Mouse (Mus musculus): Measurements from ENCODE around the gene Dnajc16. TPM values are rescaled to one million over a fixed set of nuclear protein-coding genes. Genes with fewer than 3 reads are reported as not detected.
A peak's percentile ranks its signal among the peaks of the same experiment; 100 is the strongest.

The Dnajc16 gene
- polyA plus RNA-seq, 1 experiment = 12.2 TPM

GRCm38 (mm10) chr4:141797545-141797944 is 6.8 kb upstream of the Dnajc16 start:
- H3K27ac ChIP-seq (ENCODE audit: control insufficient read depth, insufficient read depth, low read depth, low read length) = no peak overlapping the region
- no peak overlapping the region for H3K4me3 ChIP-seq (ENCODE audit: control insufficient read depth, low read depth, low read length)
- H3K4me1 ChIP-seq (ENCODE audit: control insufficient read depth, insufficient read depth, low read length) = peaks cover 5% of the 10 kb centered on the region
- H3K27me3 ChIP-seq (ENCODE audit: control insufficient read depth, insufficient read depth, low read length) = no peaks in the 10 kb centered on the region
- TF ChIP-seq CTCF (IDR thresholded peaks at IDR 0.05; ENCODE audit: control insufficient read depth, insufficient read depth, insufficient replicate concordance, low read depth, low read length) (no peak), POLR2A (IDR thresholded peaks at IDR 0.05; ENCODE audit: control insufficient read depth, low read depth, low read length) (no peak)
- H3K36me3 ChIP-seq (ENCODE audit: control insufficient read depth, insufficient read depth, low read length) = no peaks in the 10 kb centered on the region

DNA sequence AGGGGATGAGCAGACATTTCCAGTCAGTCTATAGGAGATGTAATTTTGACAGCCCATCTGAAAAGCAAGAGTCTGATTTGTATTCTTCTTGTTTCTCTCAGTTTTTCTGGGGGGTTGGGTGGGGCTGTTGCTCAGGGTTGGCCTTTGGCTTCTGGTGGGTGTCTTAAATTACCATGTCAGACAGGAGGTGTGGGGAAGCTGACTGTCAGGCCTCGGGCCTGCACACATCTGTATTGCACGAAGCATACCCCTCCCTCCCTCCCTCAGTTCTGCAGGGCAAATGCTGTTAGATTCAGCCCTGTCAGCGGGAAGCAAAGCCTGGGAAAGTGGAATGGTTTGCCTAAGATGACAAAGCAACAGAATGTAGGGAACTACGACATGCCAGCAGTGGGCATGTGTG is 6.2 kb upstream of the Dnajc16 start:
- Histone ChIP-seq H3K27me3 (ENCODE audit: control insufficient read depth, insufficient read depth, low read length) (no peaks in the 10 kb centered on the region), H3K27ac (ENCODE audit: control insufficient read depth, insufficient read depth, low read depth, low read length) (no peak overlapping the region), H3K4me3 (ENCODE audit: control insufficient read depth, low read depth, low read length) (no peak overlapping the region), H3K36me3 (ENCODE audit: control insufficient read depth, insufficient read depth, low read length) (no peaks in the 10 kb centered on the region), H3K4me1 (ENCODE audit: control insufficient read depth, insufficient read depth, low read length) (peaks cover 5% of the 10 kb centered on the region)
- TF ChIP-seq POLR2A (IDR thresholded peaks at IDR 0.05; ENCODE audit: control insufficient read depth, low read depth, low read length) = no peak
- TF ChIP-seq CTCF (IDR thresholded peaks at IDR 0.05; ENCODE audit: control insufficient read depth, insufficient read depth, insufficient replicate concordance, low read depth, low read length) = no peak

DNA sequence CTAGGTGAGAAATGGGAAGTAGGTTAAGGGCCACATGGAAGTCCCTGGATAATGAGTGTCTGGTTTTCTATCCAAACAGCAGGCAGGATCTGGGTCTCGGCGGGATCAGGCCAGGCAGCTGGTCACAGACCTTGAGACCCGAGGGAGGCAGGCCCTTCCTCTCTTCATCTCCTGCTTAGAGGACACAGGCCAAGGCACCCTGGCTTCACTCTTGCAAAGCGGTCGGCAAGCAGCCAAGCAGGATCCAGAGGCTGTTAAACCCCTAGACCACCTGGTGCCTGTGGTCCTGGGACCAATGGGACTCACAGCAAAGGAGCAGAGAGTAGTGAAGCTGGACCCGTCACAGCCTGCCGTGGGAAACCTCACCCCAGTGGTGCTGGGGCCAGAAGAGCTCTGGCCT is 5.6 kb upstream of the Dnajc16 start:
- no peak overlapping the region for H3K27ac ChIP-seq (ENCODE audit: control insufficient read depth, insufficient read depth, low read depth, low read length)
- no peak overlapping the region for H3K4me3 ChIP-seq (ENCODE audit: control insufficient read depth, low read depth, low read length)
- H3K27me3 ChIP-seq (ENCODE audit: control insufficient read depth, insufficient read depth, low read length) = no peaks in the 10 kb centered on the region
- TF ChIP-seq POLR2A (IDR thresholded peaks at IDR 0.05; ENCODE audit: control insufficient read depth, low read depth, low read length) (no peak), CTCF (IDR thresholded peaks at IDR 0.05; ENCODE audit: control insufficient read depth, insufficient read depth, insufficient replicate concordance, low read depth, low read length) (no peak)
- H3K4me1 ChIP-seq (ENCODE audit: control insufficient read depth, insufficient read depth, low read length) = peaks cover 7% of the 10 kb centered on the region
- H3K36me3 ChIP-seq (ENCODE audit: control insufficient read depth, insufficient read depth, low read length) = no peaks in the 10 kb centered on the region

GRCm38 (mm10) chr4:141794152-141794535 is 3.4 kb upstream of the Dnajc16 start:
- Histone ChIP-seq H3K36me3 (ENCODE audit: control insufficient read depth, insufficient read depth, low read length) (no peaks in the 10 kb centered on the region), H3K4me1 (ENCODE audit: control insufficient read depth, insufficient read depth, low read length) (peaks cover 12% of the 10 kb centered on the region), H3K4me3 (ENCODE audit: control insufficient read depth, low read depth, low read length) (peak overlapping the region; percentile 98), H3K27ac (ENCODE audit: control insufficient read depth, insufficient read depth, low read depth, low read length) (peak overlapping the region; percentile 89), H3K27me3 (ENCODE audit: control insufficient read depth, insufficient read depth, low read length) (no peaks in the 10 kb centered on the region)
- no peak for TF ChIP-seq CTCF (IDR thresholded peaks at IDR 0.05; ENCODE audit: control insufficient read depth, insufficient read depth, insufficient replicate concordance, low read depth, low read length)

- TF ChIP-seq POLR2A (IDR thresholded peaks at IDR 0.05; ENCODE audit: control insufficient read depth, low read depth, low read length) = peak; percentile 57
- no peak for TF ChIP-seq CTCF (IDR thresholded peaks at IDR 0.05; ENCODE audit: control insufficient read depth, insufficient read depth, insufficient replicate concordance, low read depth, low read length)
Measured at GRCm38 (mm10) chr4:141793282-141794151, 2.8 kb upstream of the Dnajc16 start, which contains the start of gene Casp9. Gene Casp9 (plus strand): TSS chr4:141793612.

GRCm38 (mm10) chr4:141792554-141793281 is 2.0 kb upstream of the Dnajc16 start:
- Histone ChIP-seq H3K27me3 (ENCODE audit: control insufficient read depth, insufficient read depth, low read length) (no peaks in the 10 kb centered on the region), H3K27ac (ENCODE audit: control insufficient read depth, insufficient read depth, low read depth, low read length) (peak overlapping the region; percentile 86), H3K36me3 (ENCODE audit: control insufficient read depth, insufficient read depth, low read length) (no peaks in the 10 kb centered on the region; the same call in 1 of the 2 replicates), H3K4me1 (ENCODE audit: control insufficient read depth, insufficient read depth, low read length) (peaks cover 12% of the 10 kb centered on the region), H3K4me3 (ENCODE audit: control insufficient read depth, low read depth, low read length) (peak overlapping the region; percentile 98)
- TF ChIP-seq POLR2A (IDR thresholded peaks at IDR 0.05; ENCODE audit: control insufficient read depth, low read depth, low read length) = no peak
- TF ChIP-seq CTCF (IDR thresholded peaks at IDR 0.05; ENCODE audit: control insufficient read depth, insufficient read depth, insufficient replicate concordance, low read depth, low read length) = no peak

More at GRCm38 (mm10) chr4:141793282-141794151, 2.8 kb upstream of the Dnajc16 start, which contains the start of gene Casp9:
- H3K4me1 ChIP-seq (ENCODE audit: control insufficient read depth, insufficient read depth, low read length) = peaks cover 12% of the 10 kb centered on the region
- H3K4me3 ChIP-seq (ENCODE audit: control insufficient read depth, low read depth, low read length) = peak within 1 kb of the TSS; percentile 98
- H3K36me3 ChIP-seq (ENCODE audit: control insufficient read depth, insufficient read depth, low read length) = no peaks in the 10 kb centered on the region
- H3K27me3 ChIP-seq (ENCODE audit: control insufficient read depth, insufficient read depth, low read length) = no peaks in the 10 kb centered on the region
- H3K27ac ChIP-seq (ENCODE audit: control insufficient read depth, insufficient read depth, low read depth, low read length) = peak within 1 kb of the TSS; percentile 89

GRCm38 (mm10) chr4:141791951-141792350 is 1.2 kb upstream of the Dnajc16 start:
- Histone ChIP-seq H3K4me3 (ENCODE audit: control insufficient read depth, low read depth, low read length) (peak overlapping the region; percentile 22; the same call in 1 of the 2 replicates), H3K27ac (ENCODE audit: control insufficient read depth, insufficient read depth, low read depth, low read length) (no peak overlapping the region), H3K27me3 (ENCODE audit: control insufficient read depth, insufficient read depth, low read length) (no peaks in the 10 kb centered on the region), H3K4me1 (ENCODE audit: control insufficient read depth, insufficient read depth, low read length) (peaks cover 12% of the 10 kb centered on the region), H3K36me3 (ENCODE audit: control insufficient read depth, insufficient read depth, low read length) (no peaks in the 10 kb centered on the region; the same call in 1 of the 2 replicates)
- TF ChIP-seq POLR2A (IDR thresholded peaks at IDR 0.05; ENCODE audit: control insufficient read depth, low read depth, low read length) = no peak
- no peak for TF ChIP-seq CTCF (IDR thresholded peaks at IDR 0.05; ENCODE audit: control insufficient read depth, insufficient read depth, insufficient replicate concordance, low read depth, low read length)
